Mouse (Mus musculus) embryonic fibroblast, embryonic 13.5 days (primary cell): ENCODE measurements around the gene Lrguk. TPM values are rescaled to one million over a fixed set of nuclear protein-coding genes. Genes with fewer than 3 reads are reported as not detected.
A peak's percentile ranks its signal among the peaks of the same experiment; 100 is the strongest.

Experiments used
- H3K27ac ChIP-seq: 2 replicates; pipeline ENCODE4 v1.5.1; 2012; ENCODE audit warnings: low read length, control low read depth, inconsistent platforms; ENCODE audit not compliant: insufficient read depth
- H3K4me1 ChIP-seq: 2 replicates; pipeline ENCODE4 v1.6.1; 2011; ENCODE audit warnings: low read length; ENCODE audit not compliant: control insufficient read depth, insufficient read depth
- H3K4me3 ChIP-seq: 2 replicates; pipeline ENCODE4 v1.5.1; 2011; ENCODE audit warnings: mild to moderate bottlenecking, control low read depth, low read length; ENCODE audit not compliant: insufficient read depth
- CTCF ChIP-seq: IDR thresholded peaks from 2 replicates; pipeline ENCODE4 v1.5.1; 2011; ENCODE audit warnings: mild to moderate bottlenecking, control low read depth, low read length, moderate library complexity, borderline replicate concordance; ENCODE audit not compliant: insufficient read depth
- POLR2A ChIP-seq: IDR thresholded peaks from 2 replicates; pipeline ENCODE4 v1.6.1; 2011; ENCODE audit warnings: low read depth, mild to moderate bottlenecking, control low read depth, low read length, moderate library complexity
- polyA plus RNA-seq: library from polyadenylated mRNA; stranded (reverse); fragments of >200 nt; gene quantifications from 2 replicates; pipeline ENCODE4 v1.2.4, GENCODE M21; 2011; ENCODE audit warnings: low read depth; ENCODE audit not compliant: missing spikeins, insufficient read length

Gene Lrguk
- polyA plus RNA-seq, 1 experiment: 0.63 TPM

DNA sequence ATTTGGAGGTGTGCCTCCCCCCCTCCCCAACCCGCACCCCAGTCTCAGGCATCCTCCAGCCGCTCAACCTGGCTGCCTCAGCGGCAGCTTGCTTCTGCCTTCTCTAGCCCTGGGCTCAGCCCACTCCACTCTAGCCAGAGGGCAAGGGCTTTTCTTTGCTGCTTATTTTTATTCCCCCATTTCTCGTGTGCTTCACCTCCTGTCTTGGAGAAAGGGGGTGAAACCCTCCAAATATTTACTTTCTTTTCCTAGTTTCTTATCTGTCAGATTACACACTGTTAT is 439 bp downstream of the Lrguk start:
- no peak for TF ChIP-seq CTCF
- no peak for TF ChIP-seq POLR2A
- H3K27ac ChIP-seq: no peak overlapping the region
- peak overlapping the region; percentile 74 for H3K4me3 ChIP-seq
- H3K4me1 ChIP-seq: 0 out of 2 replicates have a peak, but pooled peaks cover 2% of the 10 kb centered on the region

DNA sequence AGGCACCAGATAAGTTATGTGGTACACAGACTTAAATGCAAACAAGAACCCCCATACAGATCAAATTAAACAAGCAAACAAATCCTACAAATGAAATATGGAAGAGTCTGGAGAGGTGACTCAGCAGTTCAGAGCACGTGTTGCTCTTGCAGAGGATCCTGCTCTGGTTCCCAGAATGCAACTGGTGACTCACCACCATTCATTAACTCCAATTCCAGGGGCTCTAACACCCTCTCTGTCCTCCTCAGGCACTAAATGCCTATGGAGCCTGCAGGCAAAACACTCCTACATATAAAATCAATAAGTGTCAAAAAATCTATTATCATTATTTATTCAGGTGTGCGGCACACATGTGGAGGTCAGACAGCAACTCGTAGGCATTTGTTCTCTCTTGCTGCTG is 4.8 kb downstream of the Lrguk start:
- H3K4me1 ChIP-seq: no peaks in the 10 kb centered on the region
- H3K27ac ChIP-seq: no peak overlapping the region
- H3K4me3 ChIP-seq: no peak overlapping the region
- TF ChIP-seq CTCF: no peak
- no peak for TF ChIP-seq POLR2A

DNA sequence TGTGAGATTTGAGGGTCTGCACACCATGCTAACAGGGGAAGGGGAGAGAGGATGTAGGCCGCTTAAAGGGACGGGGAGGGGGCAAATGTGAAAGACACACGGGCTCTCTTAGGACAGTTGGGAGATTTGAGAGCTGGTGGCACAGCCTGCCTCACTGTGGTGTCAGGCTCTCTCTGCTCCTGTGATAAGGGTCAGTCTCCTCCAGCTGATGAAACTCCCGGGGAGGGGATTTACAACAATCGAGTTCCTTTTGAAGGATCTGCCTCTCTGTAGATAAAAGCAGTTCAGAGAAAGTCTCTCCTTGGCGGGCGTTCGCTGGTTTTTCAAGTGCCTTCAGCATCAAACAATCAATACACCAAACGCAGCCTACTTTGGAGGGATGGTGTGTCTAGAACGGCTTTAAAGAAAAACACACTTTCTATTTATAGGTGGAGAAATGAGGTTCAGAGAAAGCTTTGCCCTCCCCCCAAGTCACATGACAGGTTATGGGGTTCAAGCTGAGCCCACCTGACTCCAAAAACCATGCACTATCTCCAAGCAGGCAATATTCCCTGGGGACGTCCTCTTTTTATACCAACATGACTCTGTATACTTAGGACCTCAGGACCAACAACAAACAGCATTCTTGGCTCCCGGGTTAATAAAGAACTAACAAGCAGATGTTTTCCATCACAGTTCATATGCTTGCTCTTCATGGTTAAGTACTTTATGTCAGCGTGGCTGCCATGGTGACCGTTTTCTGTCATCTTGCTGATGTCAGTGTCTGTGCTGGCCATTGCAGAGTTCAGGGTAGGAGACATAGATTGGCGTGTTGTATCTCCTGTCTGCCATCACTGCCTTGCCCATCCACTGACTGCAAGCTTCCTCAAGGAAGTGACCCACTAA is 5.6 kb downstream of the Lrguk start:
- H3K4me3 ChIP-seq: no peak overlapping the region
- no peaks in the 10 kb centered on the region for H3K4me1 ChIP-seq
- no peak overlapping the region for H3K27ac ChIP-seq
- TF ChIP-seq CTCF: no peak
- TF ChIP-seq POLR2A: no peak

DNA sequence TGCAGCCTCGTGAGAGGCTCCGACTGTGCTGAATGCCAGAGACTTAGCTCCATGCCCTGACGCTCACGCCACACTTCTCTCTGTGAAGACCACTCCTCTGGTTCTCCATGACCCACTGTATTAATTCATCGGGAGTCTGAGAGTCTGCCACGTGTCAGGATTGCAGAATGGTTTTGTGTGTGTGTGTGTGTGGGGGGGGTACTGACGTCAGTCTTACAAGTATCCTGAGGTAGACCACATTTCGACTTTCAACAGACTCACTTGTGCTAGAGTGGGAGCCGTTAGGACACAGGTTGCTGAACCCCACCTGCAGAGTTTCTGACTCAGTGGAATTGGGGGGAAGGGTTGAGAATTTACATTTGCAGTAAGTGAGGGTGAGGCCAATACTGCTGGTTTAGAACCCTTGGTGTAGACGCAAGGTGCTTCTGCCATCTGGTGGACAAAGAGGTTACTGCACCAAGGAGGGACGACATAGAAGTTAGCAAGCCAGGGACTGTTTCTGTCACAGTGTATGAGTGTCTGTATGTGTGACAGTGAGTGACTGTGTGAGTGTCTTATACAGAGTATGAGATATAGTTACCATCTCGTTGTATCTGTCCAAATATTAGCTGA is 11.5 kb downstream of the Lrguk start:
- TF ChIP-seq CTCF: peak; percentile 86
- TF ChIP-seq POLR2A: no peak
- H3K4me3 ChIP-seq: no peak overlapping the region
- H3K27ac ChIP-seq: no peak overlapping the region
- H3K4me1 ChIP-seq: no peaks in the 10 kb centered on the region

DNA sequence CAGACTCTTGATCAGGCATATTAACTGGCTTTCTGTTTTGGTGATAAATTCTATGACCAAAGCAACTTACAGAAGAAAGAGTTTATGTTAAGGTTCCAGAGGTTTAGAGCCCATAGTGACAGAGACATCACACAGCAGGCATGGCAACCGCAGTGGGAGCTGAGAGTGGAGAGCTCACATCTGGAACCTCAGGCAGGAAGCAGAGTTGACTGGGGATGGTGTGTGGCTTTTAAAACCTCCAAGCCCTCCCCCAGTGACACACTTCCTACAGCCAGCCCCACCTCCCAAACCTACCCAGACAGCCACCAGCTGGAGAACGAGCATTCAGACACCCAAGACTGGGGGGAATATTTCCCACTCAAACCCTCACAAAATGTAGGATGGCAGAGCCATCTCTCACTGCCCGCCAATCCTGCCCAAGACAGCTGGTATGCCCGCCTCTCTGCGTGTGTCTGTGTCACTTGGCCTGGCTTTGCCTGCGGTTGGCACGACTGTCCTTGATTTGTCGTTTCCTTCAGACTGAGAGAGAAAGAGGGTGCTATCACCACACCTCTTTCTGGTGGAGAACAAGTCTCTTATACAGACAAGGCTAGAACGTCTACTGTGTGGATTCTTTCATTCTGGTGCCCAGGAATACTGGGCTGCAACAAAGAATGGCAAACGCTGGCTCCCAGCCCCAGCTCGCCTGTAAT is 12.5 kb downstream of the Lrguk start:
- Histone ChIP-seq H3K4me1 (no peaks in the 10 kb centered on the region), H3K27ac (no peak overlapping the region), H3K4me3 (no peak overlapping the region)
- TF ChIP-seq POLR2A: no peak
- TF ChIP-seq CTCF: no peak

DNA sequence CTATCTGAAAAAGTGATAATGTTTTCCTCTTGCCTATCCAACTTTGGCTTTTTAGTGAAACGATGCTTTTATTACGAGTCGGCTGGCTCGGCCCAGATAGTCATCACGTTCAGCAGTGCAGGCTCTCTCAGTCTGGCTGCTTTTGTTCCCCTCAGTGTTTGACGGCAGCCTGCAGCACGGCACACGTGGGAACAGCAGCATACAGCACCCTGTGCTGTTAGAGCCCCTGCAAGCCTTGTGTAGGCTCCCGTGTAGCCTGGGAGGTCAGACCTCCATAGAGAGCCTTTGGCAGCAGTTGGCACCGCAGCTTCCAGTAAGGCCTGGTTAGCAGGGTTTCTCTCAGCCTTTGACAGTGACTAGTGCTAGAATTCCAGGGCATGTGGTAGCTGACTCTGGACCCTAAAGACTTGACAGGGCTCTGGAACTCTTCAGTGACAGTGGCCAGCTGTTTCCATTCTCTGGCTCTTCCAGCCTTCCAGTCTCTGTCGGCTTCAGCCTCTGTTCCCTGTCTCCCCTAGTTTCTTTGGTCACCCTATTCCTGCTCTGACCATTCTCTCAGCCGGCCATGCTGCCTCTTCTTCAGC is 15.1 kb downstream of the Lrguk start:
- no peak overlapping the region for H3K27ac ChIP-seq
- TF ChIP-seq POLR2A (no peak), CTCF (no peak)

DNA sequence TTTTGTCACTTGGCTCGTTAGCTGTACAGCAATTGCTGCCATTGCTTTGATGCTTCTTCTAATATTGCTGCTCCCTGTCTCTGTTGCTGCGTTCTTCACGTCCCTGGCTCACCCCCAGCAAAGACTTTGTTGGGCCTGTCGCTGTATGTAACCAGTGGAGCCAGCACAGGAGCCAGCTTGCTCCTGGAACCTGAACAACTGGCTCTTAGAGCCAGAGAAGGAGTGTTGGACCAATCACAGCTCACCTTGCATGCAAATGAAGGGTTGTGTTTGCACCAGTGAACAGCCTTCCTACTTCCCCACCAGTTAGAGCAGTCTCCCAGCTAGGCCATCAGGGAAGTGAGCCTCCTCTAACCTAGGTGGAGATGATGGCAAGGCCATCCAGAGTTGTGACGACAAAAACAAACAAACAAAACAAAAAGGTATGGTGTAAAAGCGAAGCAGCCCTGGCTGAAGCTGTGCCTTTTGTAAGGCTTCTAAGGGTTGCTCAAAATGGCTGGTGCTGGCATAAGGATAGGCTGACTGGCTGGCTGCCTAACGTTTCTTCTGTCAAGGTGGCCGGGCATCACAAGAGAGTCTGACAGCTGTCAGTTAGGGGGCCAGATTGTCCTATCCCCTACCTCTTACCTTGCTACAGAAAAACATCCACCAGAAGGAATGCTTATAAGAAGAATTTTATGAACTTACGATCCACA is 15.7 kb downstream of the Lrguk start:
- H3K4me3 ChIP-seq: no peak overlapping the region
- H3K27ac ChIP-seq: no peak overlapping the region
- no peaks in the 10 kb centered on the region for H3K4me1 ChIP-seq
- TF ChIP-seq POLR2A (no peak), CTCF (no peak)

More for the DNA sequence above, 15.1 kb downstream of the Lrguk start:
- no peak overlapping the region for H3K4me3 ChIP-seq
- no peaks in the 10 kb centered on the region for H3K4me1 ChIP-seq

DNA sequence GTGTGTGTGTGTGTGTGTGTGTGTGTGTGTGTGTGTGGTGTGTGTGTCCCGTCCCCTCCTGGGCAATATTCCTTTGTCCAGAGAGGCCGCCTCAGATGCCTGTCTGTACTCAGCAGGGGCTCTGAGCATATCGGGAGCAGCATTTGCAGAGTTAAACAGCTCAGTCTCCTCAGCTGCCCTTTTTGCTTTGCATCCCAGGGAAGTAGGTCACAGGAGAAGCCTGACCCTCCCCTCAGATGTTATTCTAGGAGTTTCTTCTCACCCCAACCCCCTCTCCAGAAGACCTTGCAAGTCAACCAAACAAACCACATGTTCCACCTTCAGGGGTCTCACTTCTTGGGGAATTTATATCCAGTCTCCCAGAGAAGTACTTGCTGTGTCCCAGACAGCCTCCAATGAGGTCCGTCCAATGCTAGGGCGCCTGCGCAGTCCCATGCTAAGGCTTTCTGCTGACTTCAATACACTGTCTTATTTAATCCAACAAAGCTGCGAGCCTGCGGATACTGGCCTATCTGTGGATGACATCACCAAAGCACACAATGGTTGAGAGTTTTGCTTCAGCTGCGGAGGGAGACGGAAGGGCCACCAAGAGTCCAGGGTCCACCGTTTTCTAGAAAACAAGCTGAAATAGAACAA is 17.4 kb downstream of the Lrguk start:
- no peaks in the 10 kb centered on the region for H3K4me1 ChIP-seq
- no peak overlapping the region for H3K4me3 ChIP-seq
- H3K27ac ChIP-seq: no peak overlapping the region
- TF ChIP-seq POLR2A: no peak

DNA sequence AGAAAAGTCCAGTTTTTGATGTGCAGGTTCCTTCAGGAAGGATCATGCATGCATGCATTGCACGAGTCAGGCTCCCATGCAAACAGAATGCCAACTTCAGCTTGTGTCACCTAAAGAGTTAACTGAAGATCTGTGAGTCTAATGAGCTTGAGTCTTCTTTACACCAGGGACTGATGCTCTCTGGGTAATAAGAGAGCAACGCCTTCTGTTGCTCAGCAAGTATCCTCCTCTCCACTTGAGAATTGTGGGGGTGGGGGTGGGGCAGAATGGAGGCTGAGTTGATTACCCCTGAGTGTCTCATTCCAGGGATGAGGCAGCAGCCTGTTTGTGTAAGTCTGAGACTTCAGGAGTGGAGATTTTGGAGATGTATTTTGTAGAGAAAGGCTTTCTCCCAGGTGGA is 20.2 kb downstream of the Lrguk start:
- Histone ChIP-seq H3K27ac (no peak overlapping the region), H3K4me3 (no peak overlapping the region), H3K4me1 (no peaks in the 10 kb centered on the region)
- no peak for TF ChIP-seq CTCF
- no peak for TF ChIP-seq POLR2A
